Mouse (Mus musculus) ES-E14 (cell line): ENCODE data around the gene Pdx1.

Experiments
- ZC3H11A ChIP-seq: IDR thresholded peaks from 2 replicates; pipeline ENCODE4 v1.6.1; 2012; ENCODE audit warnings: low read depth, mild to moderate bottlenecking, inconsistent platforms, low read length, borderline replicate concordance
- ZNF384 ChIP-seq: IDR thresholded peaks from 2 replicates; pipeline ENCODE4 v1.6.1; 2012; ENCODE audit warnings: low read depth, low read length, inconsistent platforms

DNA sequence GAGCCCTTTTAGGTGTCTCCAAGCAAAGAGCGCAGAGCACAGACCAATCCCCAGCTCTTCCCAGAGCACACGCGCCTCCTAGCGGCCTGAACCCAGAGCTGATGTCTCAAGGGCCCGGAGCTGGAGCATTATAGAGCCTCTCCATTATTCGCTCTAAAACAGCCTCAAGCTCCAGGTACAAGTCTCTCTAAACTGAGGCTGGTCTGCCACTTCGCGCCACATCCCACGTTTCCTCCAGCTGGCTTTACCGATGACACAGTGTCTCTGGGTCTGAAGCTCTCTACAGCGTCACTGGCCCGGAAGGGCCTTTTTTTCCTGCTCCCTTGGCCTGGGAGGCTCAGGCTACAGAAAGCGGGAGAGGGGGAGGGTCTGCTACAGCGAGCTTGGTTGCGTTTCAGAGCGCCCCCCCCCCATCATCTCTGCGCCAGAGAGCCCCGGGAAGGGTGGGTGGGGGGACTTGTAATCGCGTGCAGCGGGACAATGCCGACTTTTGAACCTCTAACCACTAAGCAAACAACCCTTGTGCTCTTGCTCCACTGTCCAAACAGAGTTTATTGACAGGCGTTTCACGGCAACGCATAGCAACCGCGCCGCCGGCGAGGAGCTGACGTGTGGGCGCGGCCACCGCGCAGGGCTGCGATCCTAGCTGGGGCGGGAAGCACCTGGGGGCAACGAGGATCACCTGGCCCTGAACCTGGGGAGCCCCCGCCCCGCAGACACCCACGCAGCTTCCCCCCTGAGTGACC lies 29.7 kb downstream of the Pdx1 start:
- TF ChIP-seq ZC3H11A (peak; percentile 16; the same call in 1 of the 2 replicates), ZNF384 (no peak)
